Mouse (Mus musculus): ENCODE measurements around the gene Hcrt.
A peak's percentile ranks its signal among the peaks of the same experiment; 100 is the strongest.

- TF ChIP-seq CTCF (IDR thresholded peaks at IDR 0.05; ENCODE audit: control insufficient read depth, insufficient read depth, insufficient replicate concordance, low read depth, low read length): no peak
- TF ChIP-seq POLR2A (IDR thresholded peaks at IDR 0.05; ENCODE audit: control insufficient read depth, low read depth, low read length): peak; percentile 77
These were observed 50.7 kb downstream of the Hcrt start, which contains the start of gene Kat2a for GRCm38 (mm10) chr11:100711783-100712615.

Measured in testis, adult 2 months (tissue).